Mouse (Mus musculus) forebrain, embryonic 14.5 days (tissue): ENCODE measurements around the gene Wdr63. TPM values are rescaled to one million over a fixed set of nuclear protein-coding genes. Genes with fewer than 3 reads are reported as not detected.
A peak's percentile ranks its signal among the peaks of the same experiment; 100 is the strongest.

Experiments
- ATAC-seq: fragments of 200-750 bp; cut with Nextera tagmentation; 2 replicates; pipeline ENCODE4 v1.8.0; 2017; ENCODE audit warnings: mild to moderate bottlenecking, moderate library complexity
- DNase-seq: peaks from one replicate; pipeline ENCODE4 v3.0.0-alpha.2; 2015; ENCODE audit warnings: low spot score
- H3K27ac ChIP-seq: fragments of 300-500 bp; sonication (generic); 2 replicates; pipeline ENCODE4 v1.5.1; 2014; ENCODE audit warnings: low read depth, mild to moderate bottlenecking, control low read depth, low read length, moderate library complexity
- H3K27me3 ChIP-seq: fragments of 300-500 bp; sonication (generic); replicated peaks from 2 replicates; pipeline ENCODE4 v1.6.1; 2014; ENCODE audit warnings: low read length, control low read depth, mixed read lengths; ENCODE audit not compliant: control insufficient read depth, insufficient read depth
- H3K36me3 ChIP-seq: fragments of 300-500 bp; sonication (generic); 2 replicates; pipeline ENCODE4 v1.6.1; 2014; ENCODE audit warnings: low read length, control low read depth; ENCODE audit not compliant: control insufficient read depth, insufficient read depth
- H3K4me1 ChIP-seq: fragments of 300-500 bp; sonication (generic); 2 replicates; pipeline ENCODE4 v1.6.1; 2014; ENCODE audit warnings: antibody characterized with exemption, low read length, control low read depth; ENCODE audit not compliant: control insufficient read depth, insufficient read depth
- H3K4me2 ChIP-seq: fragments of 300-500 bp; sonication (generic); 2 replicates; pipeline ENCODE4 v1.6.1; 2014; ENCODE audit warnings: mild to moderate bottlenecking, control low read depth, low read length
- H3K4me3 ChIP-seq: fragments of 300-500 bp; sonication (generic); 2 replicates; pipeline ENCODE4 v1.5.1; 2014; ENCODE audit warnings: low read depth, low read length, control low read depth
- H3K9ac ChIP-seq: fragments of 300-500 bp; sonication (generic); 2 replicates; pipeline ENCODE4 v1.6.1; 2014; ENCODE audit warnings: mild to moderate bottlenecking, low read length, control low read depth, moderate library complexity
- H3K9me3 ChIP-seq: fragments of 300-500 bp; sonication (generic); replicated peaks from 2 replicates; pipeline ENCODE4 v1.6.1; 2016; ENCODE audit warnings: low read length, control low read depth, mixed read lengths; ENCODE audit not compliant: control insufficient read depth
- WGBS: fragments of 180-500 bp; shearing (Covaris S2); extraction: QIAGEN DNeasy Blood & Tissue Kit; methylation state at CpG from one replicate; pipeline ENCODE4 v1.1.7; 2014; 5-methylcytosine and 5-hydroxymethylcytosine counted together
- polyA plus RNA-seq: library from polyadenylated mRNA; unstranded; fragments of >200 nt; fragmentation: Nextera tagmentation; extraction: Ambion mirVana; gene quantifications from 2 replicates; pipeline ENCODE4 v1.2.1, GENCODE M21; 2014

The Wdr63 gene
- polyA plus RNA-seq, 1 experiment from 2014 or later: 2.1 TPM

DNA sequence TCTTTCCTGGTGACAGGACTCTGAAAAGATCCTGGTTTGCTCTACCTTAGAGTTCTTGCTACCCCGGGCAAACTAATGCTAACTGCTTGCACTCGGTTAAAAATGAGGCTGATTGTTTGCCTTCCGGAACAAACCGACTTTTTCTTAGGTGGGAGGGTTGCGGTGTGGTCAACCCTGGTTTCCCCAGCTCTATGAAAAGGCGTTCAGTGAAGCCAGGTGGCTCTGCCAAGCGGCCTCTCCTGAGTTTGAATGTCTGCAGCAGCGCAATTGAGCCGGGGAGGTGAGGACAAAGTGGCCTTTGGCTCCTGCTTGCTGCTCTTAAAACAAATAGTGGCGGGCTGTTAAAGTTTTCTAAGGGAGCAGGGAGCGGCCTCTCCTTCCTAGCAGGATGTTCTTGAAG lies 42.6 kb upstream of the Wdr63 start:
- no peaks in the 10 kb centered on the region for H3K36me3 ChIP-seq
- no peak for DNase-seq
- no peak overlapping the region for H3K27ac ChIP-seq
- no peak overlapping the region for H3K4me3 ChIP-seq
- 0 out of 2 replicates have a peak, but pooled peaks cover 5% of the 10 kb centered on the region for H3K4me1 ChIP-seq
- no peak overlapping the region for H3K9ac ChIP-seq
- H3K4me2 ChIP-seq: peak overlapping the region; percentile 83
- peaks cover 13% of the 10 kb centered on the region; the same call in 1 of the 2 replicates for H3K27me3 ChIP-seq
- no peak for ATAC-seq
- H3K9me3 ChIP-seq: no peaks in the 10 kb centered on the region
- WGBS: 30% methylated on average over 11 of the region's 11 CpGs

DNA sequence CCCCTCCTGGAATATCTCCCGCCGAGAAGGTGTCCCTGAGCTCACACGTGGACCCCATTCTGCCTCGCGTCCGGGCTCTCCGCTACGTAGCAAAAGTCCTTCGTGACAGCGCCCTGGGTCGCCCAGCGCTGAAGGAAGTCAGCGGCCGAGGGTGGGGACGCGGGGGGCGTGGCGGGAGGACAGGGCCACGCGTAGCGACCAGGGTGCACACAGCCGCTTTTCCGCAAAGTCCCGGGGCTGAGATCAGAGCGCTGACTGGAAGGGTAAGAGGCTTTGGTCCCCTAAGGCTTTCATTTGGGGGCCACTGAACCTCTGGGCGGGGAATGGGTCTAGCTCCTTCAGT lies 42.1 kb upstream of the Wdr63 start:
- Histone ChIP-seq H3K9ac (peak overlapping the region; percentile 49), H3K27ac (no peak overlapping the region), H3K4me3 (peak overlapping the region; percentile 36), H3K4me1 (0 out of 2 replicates have a peak, but pooled peaks cover 5% of the 10 kb centered on the region), H3K27me3 (peaks cover 13% of the 10 kb centered on the region; the same call in 1 of the 2 replicates), H3K36me3 (no peaks in the 10 kb centered on the region), H3K4me2 (peak overlapping the region; percentile 83), H3K9me3 (no peaks in the 10 kb centered on the region)
- 1% methylated on average over 26 of the region's 26 CpGs for WGBS
- peak; percentile 7 for DNase-seq
- no peak for ATAC-seq

DNA sequence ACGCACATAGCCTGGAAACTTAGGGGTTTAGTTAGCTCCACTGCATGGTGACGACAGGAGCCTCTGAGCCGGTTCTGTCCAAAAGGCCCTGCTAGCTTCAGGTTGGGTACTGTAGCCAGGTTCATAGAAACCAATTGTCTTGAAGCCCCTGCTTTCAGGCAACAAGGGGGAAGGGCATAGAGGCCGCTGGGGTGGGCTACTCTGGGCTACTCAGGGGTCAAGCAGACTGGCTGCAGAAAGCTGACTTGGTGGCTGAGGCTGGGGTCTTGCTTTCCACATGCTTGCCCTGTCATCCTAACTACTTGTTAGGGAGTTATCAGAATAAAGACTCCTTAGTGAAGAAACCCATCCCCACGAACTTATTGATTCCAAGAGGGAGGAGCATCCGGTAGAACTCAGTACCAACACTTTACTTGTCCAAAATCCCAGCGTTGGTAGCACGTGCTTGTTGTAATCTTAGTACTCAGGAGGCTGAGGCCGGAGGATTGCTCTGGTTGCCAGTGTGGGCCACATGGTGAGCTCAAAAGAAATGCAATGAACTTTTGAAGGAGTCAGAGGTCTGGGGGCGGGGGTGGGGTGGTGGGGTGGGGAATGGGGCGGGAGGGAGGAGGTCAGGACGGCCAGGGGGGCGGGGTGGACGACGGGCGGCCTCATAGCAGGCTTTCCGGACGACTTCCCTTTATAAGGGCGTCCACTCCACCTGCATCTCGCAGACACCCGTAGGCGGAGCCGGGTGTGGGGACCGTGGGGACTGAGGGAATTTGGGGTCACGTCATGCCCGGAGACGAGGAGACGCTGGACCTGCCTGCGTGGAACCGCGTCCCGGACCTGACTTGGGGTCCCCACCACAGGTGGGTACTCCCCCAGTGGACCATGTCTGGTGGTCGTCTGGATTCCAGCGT lies 41.5 kb upstream of the Wdr63 start, which contains the start of gene Mcoln2:
Mcoln2 (plus strand) TSS at position 678 of the 902 bp plus-strand sequence.
- 0 out of 2 replicates have a peak, but pooled peaks cover 5% of the 10 kb centered on the region for H3K4me1 ChIP-seq
- H3K4me3 ChIP-seq: peak within 1 kb of the TSS; percentile 36
- peaks cover 13% of the 10 kb centered on the region; the same call in 1 of the 2 replicates for H3K27me3 ChIP-seq
- H3K9me3 ChIP-seq: no peaks in the 10 kb centered on the region
- no peak within 1 kb of the TSS for H3K27ac ChIP-seq
- ATAC-seq: no peak
- peak within 1 kb of the TSS; percentile 49 for H3K9ac ChIP-seq
- 13% methylated on average over 33 of the region's 34 CpGs for WGBS
- H3K36me3 ChIP-seq: no peaks in the 10 kb centered on the region
- no peak for DNase-seq
- H3K4me2 ChIP-seq: peak within 1 kb of the TSS; percentile 83

DNA sequence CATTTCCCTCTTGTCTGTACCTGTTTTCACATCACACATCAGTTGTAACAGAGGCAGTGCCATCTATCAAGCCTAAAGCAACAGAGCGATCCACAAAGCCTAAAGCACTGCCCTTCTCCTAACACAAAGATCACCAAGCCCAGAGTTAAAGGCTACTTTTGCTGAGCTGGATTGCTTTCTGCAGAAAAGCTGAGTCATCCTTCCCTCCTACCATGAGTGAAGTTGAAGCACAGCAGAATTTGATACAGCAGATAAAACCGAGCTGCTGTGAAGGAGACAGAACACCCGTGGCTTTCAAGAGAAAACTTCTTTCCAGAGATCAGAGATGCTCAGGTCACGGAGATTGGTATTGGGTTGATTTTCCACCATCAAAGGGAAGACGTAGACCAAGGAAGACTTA lies 38.2 kb upstream of the Wdr63 start:
- DNase-seq: no peak
- Histone ChIP-seq H3K4me1 (0 out of 2 replicates have a peak, but pooled peaks cover 5% of the 10 kb centered on the region), H3K9ac (no peak overlapping the region), H3K27me3 (peaks cover 13% of the 10 kb centered on the region; the same call in 1 of the 2 replicates), H3K4me3 (no peak overlapping the region), H3K4me2 (no peak overlapping the region), H3K27ac (no peak overlapping the region), H3K9me3 (no peaks in the 10 kb centered on the region), H3K36me3 (no peaks in the 10 kb centered on the region)
- ATAC-seq: no peak
- WGBS: 81% methylated on average over 5 of the region's 5 CpGs

DNA sequence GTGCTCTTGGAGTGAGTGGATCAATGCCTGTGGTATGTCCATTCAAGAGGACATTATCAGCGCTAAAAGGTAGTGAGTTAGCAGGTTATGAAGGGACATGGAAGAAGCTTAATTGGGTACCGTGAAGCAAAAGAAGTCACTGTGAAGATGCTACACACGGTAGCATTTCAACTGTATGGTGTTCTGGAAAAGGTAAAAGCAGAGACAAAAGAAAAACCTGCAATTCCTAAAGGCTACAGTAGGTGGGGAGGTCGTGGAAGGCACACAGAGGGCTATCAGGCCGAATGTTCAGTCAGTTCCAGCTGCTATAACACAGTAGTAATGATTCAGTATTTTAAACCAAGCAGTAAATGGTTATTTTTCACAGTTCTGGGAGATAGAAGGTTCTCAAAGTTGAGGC lies 37.6 kb upstream of the Wdr63 start:
- Histone ChIP-seq H3K27me3 (peaks cover 9% of the 10 kb centered on the region; the same call in 1 of the 2 replicates), H3K36me3 (no peaks in the 10 kb centered on the region), H3K27ac (no peak overlapping the region), H3K4me1 (0 out of 2 replicates have a peak, but pooled peaks cover 5% of the 10 kb centered on the region), H3K9ac (no peak overlapping the region), H3K9me3 (no peaks in the 10 kb centered on the region), H3K4me2 (no peak overlapping the region), H3K4me3 (no peak overlapping the region)
- 55% methylated on average over 5 of the region's 5 CpGs for WGBS
- DNase-seq (no peak), ATAC-seq (no peak)

DNA sequence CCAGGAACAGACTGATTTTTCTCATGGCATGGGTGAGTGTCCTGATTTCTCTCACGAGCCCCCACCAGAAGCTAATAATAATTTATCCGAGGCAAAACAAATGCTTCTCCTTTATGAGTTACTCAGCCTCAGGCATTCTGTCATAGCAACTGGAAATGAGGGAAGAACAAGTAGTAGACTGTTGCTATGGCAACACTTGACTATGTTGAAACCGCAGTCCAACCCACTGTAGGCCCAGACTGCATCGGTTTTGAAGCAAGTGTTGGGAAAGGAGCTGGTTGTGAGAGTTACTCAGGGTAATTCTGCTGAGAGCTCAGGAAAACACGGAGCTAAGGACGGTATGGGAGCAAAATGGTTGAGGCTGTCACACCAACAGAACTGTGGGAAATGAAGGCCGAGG lies 34.6 kb upstream of the Wdr63 start:
- Histone ChIP-seq H3K4me1 (no peaks in the 10 kb centered on the region), H3K27me3 (no peaks in the 10 kb centered on the region), H3K36me3 (no peaks in the 10 kb centered on the region), H3K9me3 (no peaks in the 10 kb centered on the region), H3K9ac (no peak overlapping the region), H3K27ac (no peak overlapping the region), H3K4me2 (no peak overlapping the region), H3K4me3 (no peak overlapping the region)
- DNase-seq: no peak
- no peak for ATAC-seq
- WGBS: 83% methylated on average over 7 of the region's 7 CpGs

DNA sequence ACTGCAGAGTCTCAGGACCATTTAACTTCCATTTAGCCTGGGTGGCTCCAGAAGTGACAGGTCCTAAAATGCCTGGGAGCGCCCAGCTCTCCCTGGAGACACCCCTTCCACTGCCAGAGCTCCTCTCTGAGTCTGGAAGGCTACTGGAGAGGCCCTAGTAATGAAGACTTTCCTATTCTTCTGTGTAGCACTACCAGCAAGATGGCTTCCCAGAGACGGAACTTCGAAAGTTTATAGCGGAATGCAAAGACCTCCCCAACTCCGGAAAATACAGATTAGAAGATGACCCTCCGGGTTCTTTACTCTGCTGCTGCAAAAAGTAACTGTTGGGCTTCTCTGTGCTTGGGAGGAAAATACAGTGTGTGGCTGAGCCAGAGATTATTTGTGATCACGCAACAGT lies 32.3 kb upstream of the Wdr63 start:
- H3K9me3 ChIP-seq: no peaks in the 10 kb centered on the region
- H3K27me3 ChIP-seq: no peaks in the 10 kb centered on the region
- ATAC-seq (no peak), DNase-seq (no peak)
- H3K4me3 ChIP-seq: no peak overlapping the region
- H3K36me3 ChIP-seq: no peaks in the 10 kb centered on the region
- no peak overlapping the region for H3K4me2 ChIP-seq
- H3K9ac ChIP-seq: no peak overlapping the region
- no peaks in the 10 kb centered on the region for H3K4me1 ChIP-seq
- no peak overlapping the region for H3K27ac ChIP-seq
- WGBS: 98% methylated on average over 7 of the region's 7 CpGs

DNA sequence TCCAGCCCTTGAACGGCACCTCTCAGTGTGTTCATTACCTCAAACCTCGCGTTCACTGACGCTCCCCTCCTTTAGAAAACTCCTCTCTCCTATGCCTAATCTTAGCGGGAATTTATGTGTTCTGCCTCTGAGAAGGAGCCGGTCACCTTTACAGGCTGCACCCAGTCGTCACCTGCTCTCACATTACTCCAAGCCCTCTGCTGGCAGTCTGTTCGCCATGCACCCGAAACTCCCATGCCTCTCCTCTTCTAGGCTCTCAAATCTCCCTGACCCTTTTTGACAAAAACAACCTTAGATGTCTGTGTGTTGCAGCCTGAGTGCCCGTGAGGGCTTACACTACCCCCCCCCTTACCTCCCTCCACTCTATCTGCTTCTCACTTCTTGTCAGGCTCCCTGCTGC lies 28.5 kb upstream of the Wdr63 start:
- no peak overlapping the region for H3K4me2 ChIP-seq
- 33% methylated on average over 10 of the region's 10 CpGs for WGBS
- H3K36me3 ChIP-seq: no peaks in the 10 kb centered on the region
- H3K4me3 ChIP-seq: no peak overlapping the region
- no peak for ATAC-seq
- H3K9ac ChIP-seq: no peak overlapping the region
- no peak overlapping the region for H3K27ac ChIP-seq
- no peaks in the 10 kb centered on the region for H3K4me1 ChIP-seq
- H3K27me3 ChIP-seq: no peaks in the 10 kb centered on the region
- H3K9me3 ChIP-seq: no peaks in the 10 kb centered on the region
- DNase-seq: no peak

DNA sequence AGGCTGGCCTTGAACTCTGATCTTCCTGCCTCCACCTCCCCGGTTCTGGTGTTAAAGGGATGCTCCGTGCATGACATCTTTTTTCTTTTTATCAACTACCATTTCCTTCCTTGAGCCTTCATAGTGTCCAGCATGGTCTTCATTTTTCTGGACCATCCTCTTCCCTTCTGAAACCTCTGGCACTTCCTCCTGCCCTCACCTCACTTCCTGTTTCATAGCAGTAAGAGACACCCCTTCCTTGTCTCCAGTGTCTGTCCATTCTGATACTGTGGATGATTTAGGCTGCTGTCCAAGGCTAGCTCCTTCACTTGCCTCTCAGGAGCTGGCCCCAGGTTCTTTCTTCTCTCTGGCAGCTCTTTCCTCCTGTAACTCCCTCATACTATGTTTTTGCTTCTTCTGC lies 27.5 kb upstream of the Wdr63 start:
- WGBS: 95% methylated on average over 2 of the region's 2 CpGs

More for the DNA sequence above, 27.5 kb upstream of the Wdr63 start:
- Histone ChIP-seq H3K4me1 (no peaks in the 10 kb centered on the region), H3K9me3 (no peaks in the 10 kb centered on the region), H3K27me3 (no peaks in the 10 kb centered on the region), H3K9ac (no peak overlapping the region), H3K4me2 (no peak overlapping the region), H3K27ac (no peak overlapping the region), H3K4me3 (no peak overlapping the region), H3K36me3 (no peaks in the 10 kb centered on the region)
- DNase-seq (no peak), ATAC-seq (no peak)
